Mouse (Mus musculus) left cerebral cortex, adult 8-10 months (tissue): ENCODE measurements at regions not wholly inside any gene's neighbourhood (a gene's known extent, or its start where the extent isn't known, plus 50 kb on each side); places are given as distances from the start of the nearest gene placed in this dataset.

Experiments
- DNase-seq, 2 experiments: peaks; one replicate each; pipeline ENCODE4 v3.0.0; 2022; ENCODE audit warnings: low spot score in 2 of 2

GRCm38 (mm10) chr10:9296055-9296454 lies 379.0 kb downstream of the Samd5 start:
- DNase-seq = no peak

DNA sequence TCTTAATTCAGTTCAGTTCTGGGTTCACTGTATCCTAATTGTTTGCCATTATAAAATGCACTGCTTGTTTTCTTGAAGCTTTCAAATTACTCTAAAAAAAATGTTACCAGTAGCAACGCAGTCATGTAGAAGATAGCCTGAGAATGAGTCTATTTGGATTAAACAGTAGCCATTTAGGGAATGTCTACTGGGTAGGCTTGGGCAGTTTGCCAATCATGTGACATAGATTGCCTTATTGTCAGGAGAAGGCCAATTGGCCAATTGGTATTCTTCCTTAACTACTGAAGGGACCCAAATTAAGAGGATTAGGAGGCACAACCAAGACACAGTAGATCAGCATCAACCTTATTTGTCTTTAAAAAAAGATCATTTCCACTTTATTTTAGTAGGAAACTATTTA lies 379.7 kb downstream of the Samd5 start:
- no peak for DNase-seq

- DNase-seq = no peak
These were observed 380.4 kb downstream of the Samd5 start for GRCm38 (mm10) chr10:9294620-9295019.

DNA sequence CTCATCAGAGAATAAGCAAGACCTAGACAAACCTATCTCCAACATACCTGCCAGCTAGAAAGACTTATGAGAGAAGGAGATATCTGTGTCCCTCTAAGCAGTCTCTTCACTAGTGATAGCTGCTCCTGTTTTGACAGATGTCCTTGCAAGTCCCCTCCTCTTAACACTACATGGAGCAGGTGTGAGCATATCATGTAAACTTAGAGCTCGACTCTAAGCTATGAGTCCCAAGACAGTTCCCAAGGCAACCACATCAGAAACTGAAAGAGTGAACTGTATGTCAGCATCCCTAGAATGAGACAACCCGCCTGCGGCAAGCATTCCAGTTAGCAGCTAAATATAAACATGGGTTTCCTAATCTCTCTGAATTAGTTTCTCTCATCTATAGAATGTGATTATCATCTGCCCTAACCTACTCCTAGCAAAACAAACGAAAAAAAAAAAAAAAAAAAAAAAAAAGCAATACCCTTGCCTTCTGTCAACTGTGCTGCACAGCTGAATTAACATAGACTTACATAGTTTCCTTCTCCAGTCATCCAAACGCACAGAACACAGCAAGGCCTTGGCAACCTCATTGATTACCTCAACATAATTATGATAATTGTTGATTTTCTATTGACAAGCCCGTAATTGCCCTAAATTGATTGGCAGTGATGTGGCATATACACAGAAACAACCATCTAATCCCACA lies 383.4 kb downstream of the Samd5 start:
- no peak for DNase-seq

GRCm38 (mm10) chr10:9272940-9273339 lies 387.1 kb upstream of the Sash1 start:
- DNase-seq = no peak

GRCm38 (mm10) chr10:9272243-9272642 lies 386.4 kb upstream of the Sash1 start:
- no peak for DNase-seq

DNA sequence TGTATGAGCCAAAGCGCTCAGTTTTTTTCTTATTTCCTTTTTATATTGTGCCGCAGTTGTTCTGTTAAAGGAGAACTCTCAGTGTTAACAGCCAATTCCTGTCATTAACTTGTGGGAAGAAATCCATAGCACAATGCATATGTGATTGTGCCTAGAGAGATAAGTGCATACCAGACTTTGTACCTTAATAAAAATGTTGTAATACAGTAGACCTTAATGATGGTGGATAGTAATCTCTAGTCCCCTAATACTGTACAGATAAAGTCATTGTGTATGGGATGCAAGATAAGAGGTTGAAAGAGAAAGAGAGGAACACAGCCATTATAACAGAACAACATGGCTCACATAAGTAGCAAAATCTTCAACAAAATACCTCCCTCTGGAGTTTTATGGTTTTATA lies 379.7 kb upstream of the Sash1 start:
- no peak for DNase-seq

DNA sequence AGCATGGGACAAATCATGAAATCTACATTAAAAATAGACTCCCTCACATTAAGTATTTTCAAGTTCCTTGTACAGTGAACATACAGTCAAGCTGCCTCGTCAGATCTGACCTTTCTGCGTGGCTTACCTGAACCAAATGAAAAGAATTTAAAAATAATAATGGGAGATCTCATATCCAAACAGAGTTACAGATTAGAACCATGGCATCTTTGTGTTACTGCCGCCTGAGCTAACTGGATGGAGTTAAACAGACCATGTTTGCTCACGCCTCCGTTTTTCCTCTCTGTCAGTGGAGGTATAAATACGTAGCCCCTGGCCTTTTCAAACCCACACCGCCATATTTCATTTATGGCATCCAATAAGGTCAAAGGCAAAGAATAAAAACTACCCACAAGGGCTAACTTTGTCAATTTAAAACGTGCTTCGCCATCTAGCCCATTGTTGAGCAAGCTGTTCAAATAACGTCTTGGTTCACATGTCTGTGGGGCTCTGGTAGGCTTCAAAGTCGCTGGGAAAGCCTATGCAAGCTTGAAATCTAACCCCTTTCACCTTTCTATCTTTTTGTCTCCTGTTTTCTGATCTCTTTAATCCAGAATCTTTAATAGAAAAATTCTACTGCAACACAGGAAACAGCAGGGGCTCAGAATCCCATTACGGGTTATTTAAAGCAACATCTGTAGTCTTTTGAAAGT lies 378.6 kb upstream of the Sash1 start:
- no peak for DNase-seq

DNA sequence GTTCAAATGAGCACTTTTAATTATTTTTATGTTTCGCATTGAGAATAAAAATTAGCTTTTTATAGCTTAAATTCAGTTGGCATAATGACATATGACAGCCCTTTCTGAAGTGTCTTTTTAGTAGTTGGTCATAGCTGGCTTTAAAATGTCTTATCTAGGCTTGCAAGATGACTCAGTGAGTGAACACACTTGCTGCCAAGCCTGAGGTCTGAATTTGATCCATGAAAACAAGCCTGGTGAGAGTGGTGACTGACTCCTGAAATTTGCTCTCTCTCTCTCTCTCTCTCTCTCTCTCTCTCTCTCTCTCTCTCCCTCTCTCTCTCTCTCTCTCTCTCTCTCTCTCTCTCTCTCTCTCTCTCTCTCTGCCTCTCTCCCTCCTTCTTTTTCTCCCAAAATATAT lies 372.8 kb upstream of the Sash1 start:
- DNase-seq = no peak

- DNase-seq = no peak
These were observed 367.0 kb upstream of the Sash1 start for GRCm38 (mm10) chr10:9252941-9253217.

GRCm38 (mm10) chr10:9252120-9252940 lies 366.5 kb upstream of the Sash1 start:
- DNase-seq = no peak

DNA sequence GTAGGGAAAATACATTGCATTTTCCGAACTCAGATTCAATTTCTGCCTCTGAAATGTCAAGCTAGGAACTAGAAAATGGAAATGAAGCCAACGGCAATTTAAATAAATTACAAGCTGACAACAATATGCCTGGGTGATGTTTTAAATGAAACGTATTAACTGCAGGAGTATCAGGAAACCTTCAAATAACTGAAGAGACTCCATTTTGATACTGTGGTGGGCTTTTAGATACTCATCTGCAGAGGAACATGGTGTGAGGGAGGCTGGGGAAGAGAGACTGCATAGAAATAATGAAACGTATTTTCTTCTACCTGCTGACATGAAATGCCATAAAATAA lies 357.4 kb upstream of the Sash1 start:
- DNase-seq = no peak

GRCm38 (mm10) chr10:9242596-9243280 lies 356.9 kb upstream of the Sash1 start:
- DNase-seq = no peak

GRCm38 (mm10) chr10:9239956-9240355 lies 354.1 kb upstream of the Sash1 start:
- peak in 1 of 2 experiments; percentile 34 for DNase-seq

DNA sequence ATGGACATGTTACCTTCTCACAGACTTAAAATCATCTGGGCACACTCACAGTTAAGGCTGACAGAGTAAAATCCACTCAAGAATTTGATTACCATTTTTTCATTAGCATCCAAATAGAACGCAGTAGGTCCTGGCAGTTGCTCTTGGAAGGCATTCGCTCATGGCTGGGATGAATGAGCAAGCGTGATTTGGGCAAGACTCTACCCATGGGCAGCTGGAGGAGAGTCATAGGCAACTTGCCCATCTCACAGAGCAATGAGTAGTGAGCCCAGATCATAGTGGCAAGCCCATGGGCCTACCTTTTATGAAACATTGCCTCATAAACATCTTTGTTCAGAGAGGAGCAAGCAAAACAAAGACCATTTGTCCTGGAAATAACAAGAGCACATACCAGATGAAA lies 345.9 kb upstream of the Sash1 start:
- DNase-seq = no peak

GRCm38 (mm10) chr10:9229116-9229515 lies 343.2 kb upstream of the Sash1 start:
- DNase-seq = no peak

DNA sequence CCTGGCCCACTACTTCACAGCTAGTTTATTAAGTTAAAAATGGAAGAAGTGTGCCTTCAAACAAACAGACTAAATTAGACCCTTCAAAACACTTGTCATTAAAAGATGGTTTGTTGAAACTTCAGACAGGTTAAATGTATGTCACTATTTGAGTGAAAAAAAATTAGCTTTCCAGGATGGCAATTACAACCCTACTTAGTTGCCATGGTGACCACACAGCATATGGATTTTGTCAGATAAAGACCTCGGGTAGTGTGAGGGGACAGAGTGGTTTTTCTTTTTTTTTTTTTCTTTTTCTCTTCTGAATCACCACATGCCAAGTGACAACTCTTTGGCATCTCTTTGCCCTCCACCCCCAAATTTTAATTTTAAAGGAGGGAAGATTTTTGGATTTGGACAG lies 341.5 kb upstream of the Sash1 start:
- no peak for DNase-seq

- DNase-seq = no peak
These were observed 324.8 kb upstream of the Sash1 start for GRCm38 (mm10) chr10:9210646-9211045.

DNA sequence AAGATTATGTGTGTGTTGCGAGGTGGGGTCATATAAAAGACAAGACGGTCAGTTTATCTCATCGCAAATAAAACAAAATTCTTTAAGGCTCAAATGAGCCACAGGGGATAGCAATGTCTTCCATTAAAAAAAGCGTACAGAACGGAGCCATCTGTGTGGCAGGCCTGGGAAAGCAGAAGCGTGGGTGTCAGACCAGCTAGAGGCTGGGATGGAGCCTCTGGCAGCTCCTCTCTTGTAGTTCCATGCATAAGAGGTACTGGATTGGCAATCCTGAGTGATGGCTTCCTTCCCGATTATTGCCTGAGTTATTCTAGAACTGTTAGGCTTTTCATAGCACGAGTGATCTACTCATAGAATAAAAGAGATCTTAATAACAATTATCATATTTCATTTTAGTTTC lies 318.2 kb upstream of the Sash1 start:
- peak in 1 of 2 experiments; percentile 68 for DNase-seq

GRCm38 (mm10) chr10:9203323-9203722 lies 317.5 kb upstream of the Sash1 start:
- DNase-seq = no peak

GRCm38 (mm10) chr10:9202922-9203321 lies 317.1 kb upstream of the Sash1 start:
- DNase-seq = no peak

DNA sequence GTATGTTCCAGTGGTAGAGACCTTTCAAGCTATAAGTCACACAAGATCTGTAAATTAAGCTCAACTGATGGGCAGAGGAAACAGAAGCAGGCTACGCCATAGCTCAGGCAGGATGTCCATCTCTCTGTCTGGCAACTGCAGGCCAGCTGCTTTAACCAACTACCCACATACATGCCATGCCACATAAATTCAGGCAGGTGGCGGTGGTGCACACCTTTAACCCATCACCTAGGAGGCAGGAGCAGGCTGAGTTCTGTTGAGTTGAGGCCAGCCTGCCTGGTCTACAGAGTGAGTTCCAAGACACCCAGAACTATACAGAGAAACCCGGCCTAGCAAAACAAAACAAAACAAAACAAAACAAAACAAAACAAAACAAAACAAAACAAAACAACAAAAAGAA lies 289.1 kb upstream of the Sash1 start:
- DNase-seq = no peak
